Mouse (Mus musculus) CH12.LX (cell line): ENCODE results near the gene Otos. TPM values are rescaled to one million over a fixed set of nuclear protein-coding genes. Genes with fewer than 3 reads are reported as not detected.

Experiments
- DNase-seq: peaks from one replicate; pipeline ENCODE4 v3.0.0-alpha.2; 2013; ENCODE audit errors: extremely low read depth
- H3K27ac ChIP-seq: 2 replicates; pipeline ENCODE4 v1.5.1; 2012; ENCODE audit warnings: low read depth, mild to moderate bottlenecking, control low read depth, moderate library complexity; ENCODE audit not compliant: insufficient read depth
- H3K27me3 ChIP-seq: replicated peaks from 2 replicates; pipeline ENCODE3; 2012; ENCODE audit warnings: inconsistent platforms
- H3K36me3 ChIP-seq, 2 experiments: replicated peaks in 1 of 2; 2 replicates each; pipeline versions ENCODE3 to v1.6.1; 2012; ENCODE audit warnings: inconsistent platforms in 1 of 2, low read length in 1 of 2, mild to moderate bottlenecking in 1 of 2, mixed read lengths in 1 of 2, moderate library complexity in 1 of 2; ENCODE audit not compliant: control insufficient read depth in 1 of 2, insufficient read depth in 1 of 2
- H3K4me1 ChIP-seq, 2 experiments: 2 replicates each; pipeline ENCODE4 v1.6.1; 2012; ENCODE audit warnings: inconsistent platforms in 1 of 2, moderate library complexity in 1 of 2; ENCODE audit not compliant: insufficient read depth in 2 of 2, control insufficient read depth in 1 of 2
- H3K4me2 ChIP-seq: 2 replicates; pipeline ENCODE4 v1.6.1; 2012; ENCODE audit warnings: low read depth, mild to moderate bottlenecking, control low read depth; ENCODE audit not compliant: poor library complexity, insufficient read depth, severe bottlenecking
- H3K4me3 ChIP-seq, 3 experiments: fragments of 150-350 bp in 1 of 3; sonication (generic) in 1 of 3; replicated peaks in 1 of 3; 2 replicates each; pipeline versions ENCODE3 to v1.5.1; 2011 to 2012; ENCODE audit warnings: low read depth in 2 of 3, low read length in 2 of 3, mild to moderate bottlenecking in 2 of 3, moderate library complexity in 2 of 3, control low read depth in 1 of 3, improper control_type of control experiment in 1 of 3, inconsistent platforms in 1 of 3, mixed read lengths in 1 of 3; ENCODE audit not compliant: poor library complexity in 1 of 3
- H3K79me2 ChIP-seq: replicated peaks from 2 replicates; pipeline ENCODE4 v1.6.1; 2012; ENCODE audit warnings: mild to moderate bottlenecking, moderate library complexity; ENCODE audit not compliant: control insufficient read depth, poor library complexity, insufficient read depth, severe bottlenecking; ENCODE audit errors: extremely low read depth
- H3K9ac ChIP-seq: 2 replicates; pipeline ENCODE4 v1.6.1; 2012; ENCODE audit warnings: low read depth, mild to moderate bottlenecking, control low read depth, moderate library complexity; ENCODE audit not compliant: insufficient read depth
- H3K9me3 ChIP-seq: replicated peaks from 2 replicates; pipeline ENCODE3; 2012; ENCODE audit warnings: low read length, inconsistent platforms, mixed read lengths
- BHLHE40 ChIP-seq: IDR thresholded peaks from 2 replicates; pipeline ENCODE4 v1.6.1; 2011; ENCODE audit warnings: mild to moderate bottlenecking, low read depth, low read length, improper control_type of control experiment
- CHD1 ChIP-seq: IDR thresholded peaks from 2 replicates; pipeline ENCODE4 v1.6.1; 2012; ENCODE audit warnings: low read depth, low read length, improper control_type of control experiment, inconsistent platforms
- CHD2 ChIP-seq: IDR thresholded peaks from 2 replicates; pipeline ENCODE4 v1.6.1; 2011; ENCODE audit warnings: low read length, improper control_type of control experiment
- CTCF ChIP-seq, 2 experiments: IDR thresholded peaks in 1 of 2; conservative IDR thresholded peaks in 1 of 2; 2 replicates each; pipeline ENCODE4 v1.5.1; 2011 to 2012; ENCODE audit warnings: low read depth in 2 of 2, low read length in 2 of 2, improper control_type of control experiment in 1 of 2, inconsistent platforms in 1 of 2, mild to moderate bottlenecking in 1 of 2, moderate library complexity in 1 of 2
- E2F4 ChIP-seq: IDR thresholded peaks from 2 replicates; pipeline ENCODE4 v1.6.1; 2011; ENCODE audit warnings: low read depth, low read length, improper control_type of control experiment; ENCODE audit not compliant: insufficient replicate concordance
- ELF1 ChIP-seq: IDR thresholded peaks from 2 replicates; pipeline ENCODE4 v1.6.1; 2014; ENCODE audit warnings: low read depth, mild to moderate bottlenecking, inconsistent platforms, low read length, improper control_type of control experiment
- EP300 ChIP-seq: IDR thresholded peaks from 2 replicates; pipeline ENCODE4 v1.6.1; 2011; ENCODE audit warnings: low read length, improper control_type of control experiment
- ETS1 ChIP-seq: conservative IDR thresholded peaks from 2 replicates; pipeline ENCODE4 v1.6.1; 2012; ENCODE audit warnings: low read depth, mild to moderate bottlenecking, inconsistent platforms, low read length, improper control_type of control experiment, moderate library complexity
- GABPA ChIP-seq: IDR thresholded peaks from 2 replicates; pipeline ENCODE4 v1.6.1; 2012; ENCODE audit warnings: low read depth, low read length, improper control_type of control experiment, inconsistent platforms; ENCODE audit not compliant: insufficient replicate concordance
- HCFC1 ChIP-seq: IDR thresholded peaks from 2 replicates; pipeline ENCODE4 v1.6.1; 2012; ENCODE audit warnings: low read depth, mild to moderate bottlenecking, inconsistent platforms, low read length, improper control_type of control experiment
- IRF4 ChIP-seq: IDR thresholded peaks from 2 replicates; pipeline ENCODE4 v1.6.1; 2014; ENCODE audit warnings: low read depth, mild to moderate bottlenecking, inconsistent platforms, low read length, improper control_type of control experiment
- JUN ChIP-seq: IDR thresholded peaks from 2 replicates; pipeline ENCODE4 v1.6.1; 2011; ENCODE audit warnings: low read depth, mild to moderate bottlenecking, low read length, improper control_type of control experiment, moderate library complexity; ENCODE audit not compliant: insufficient read depth
- JUND ChIP-seq: conservative IDR thresholded peaks from 2 replicates; pipeline ENCODE4 v1.6.1; 2011; ENCODE audit warnings: low read depth, low read length, improper control_type of control experiment
- KAT2A ChIP-seq: IDR thresholded peaks from 2 replicates; pipeline ENCODE4 v1.6.1; 2012; ENCODE audit warnings: low read length, improper control_type of control experiment, inconsistent platforms; ENCODE audit not compliant: insufficient replicate concordance
- MAFK ChIP-seq: IDR thresholded peaks from 2 replicates; pipeline ENCODE4 v1.6.1; 2011; ENCODE audit warnings: low read length, improper control_type of control experiment; ENCODE audit not compliant: insufficient replicate concordance
- MAX ChIP-seq: IDR thresholded peaks from 2 replicates; pipeline ENCODE4 v1.6.1; 2011; ENCODE audit warnings: low read length, improper control_type of control experiment
- MAZ ChIP-seq: IDR thresholded peaks from 2 replicates; pipeline ENCODE4 v1.6.1; 2012; ENCODE audit warnings: low read depth, mild to moderate bottlenecking, inconsistent platforms, low read length, improper control_type of control experiment, moderate library complexity
- MEF2A ChIP-seq: IDR thresholded peaks from 2 replicates; pipeline ENCODE4 v1.6.1; 2014; ENCODE audit warnings: low read depth, mild to moderate bottlenecking, inconsistent platforms, low read length, improper control_type of control experiment, borderline replicate concordance
- MXI1 ChIP-seq: IDR thresholded peaks from 2 replicates; pipeline ENCODE4 v1.6.1; 2011; ENCODE audit warnings: mild to moderate bottlenecking, low read depth, low read length, improper control_type of control experiment
- MYC ChIP-seq: IDR thresholded peaks from 2 replicates; pipeline ENCODE4 v1.6.1; 2011; ENCODE audit warnings: low read depth, mild to moderate bottlenecking, improper control_type of control experiment, low read length
- NELFE ChIP-seq: IDR thresholded peaks from 2 replicates; pipeline ENCODE4 v1.6.1; 2011; ENCODE audit warnings: low read depth, low read length, improper control_type of control experiment
- NRF1 ChIP-seq: IDR thresholded peaks from 2 replicates; pipeline ENCODE4 v1.6.1; 2014; ENCODE audit warnings: low read depth, mild to moderate bottlenecking, inconsistent platforms, low read length, improper control_type of control experiment, moderate library complexity
- PAX5 ChIP-seq: IDR thresholded peaks from 2 replicates; pipeline ENCODE4 v1.6.1; 2012; ENCODE audit warnings: low read length, inconsistent platforms, mixed read lengths
- POLR2A ChIP-seq: IDR thresholded peaks from 2 replicates; pipeline ENCODE4 v1.6.1; 2011; ENCODE audit warnings: low read depth, mild to moderate bottlenecking, improper control_type of control experiment, low read length
- POLR2AphosphoS2 ChIP-seq: IDR thresholded peaks from 2 replicates; pipeline ENCODE4 v1.6.1; 2011; ENCODE audit warnings: low read depth, low read length, improper control_type of control experiment
- RAD21 ChIP-seq: IDR thresholded peaks from 2 replicates; pipeline ENCODE4 v1.6.1; 2011; ENCODE audit warnings: low read depth, mild to moderate bottlenecking, low read length, improper control_type of control experiment, moderate library complexity
- RCOR1 ChIP-seq: conservative IDR thresholded peaks from 2 replicates; pipeline ENCODE4 v1.6.1; 2012; ENCODE audit warnings: low read depth, mild to moderate bottlenecking, inconsistent platforms, low read length, improper control_type of control experiment
- SIN3A ChIP-seq: IDR thresholded peaks from 2 replicates; pipeline ENCODE4 v1.6.1; 2012; ENCODE audit warnings: low read length, improper control_type of control experiment, inconsistent platforms
- SMC3 ChIP-seq: IDR thresholded peaks from 2 replicates; pipeline ENCODE4 v1.6.1; 2011; ENCODE audit warnings: low read depth, low read length, improper control_type of control experiment
- TBP ChIP-seq: conservative IDR thresholded peaks from 2 replicates; pipeline ENCODE4 v1.6.1; 2011; ENCODE audit warnings: low read depth, low read length, improper control_type of control experiment
- TCF12 ChIP-seq: IDR thresholded peaks from 2 replicates; pipeline ENCODE4 v1.6.1; 2014; ENCODE audit warnings: low read depth, mild to moderate bottlenecking, inconsistent platforms, low read length, improper control_type of control experiment
- UBTF ChIP-seq: IDR thresholded peaks from 2 replicates; pipeline ENCODE4 v1.6.1; 2012; ENCODE audit warnings: low read depth, mild to moderate bottlenecking, inconsistent platforms, low read length, improper control_type of control experiment, moderate library complexity
- USF1 ChIP-seq: IDR thresholded peaks from 2 replicates; pipeline ENCODE4 v1.6.1; 2014; ENCODE audit warnings: low read depth, mild to moderate bottlenecking, inconsistent platforms, low read length, improper control_type of control experiment
- USF2 ChIP-seq: conservative IDR thresholded peaks from 2 replicates; pipeline ENCODE4 v1.6.1; 2011; ENCODE audit warnings: low read depth, low read length, improper control_type of control experiment
- ZC3H11A ChIP-seq: IDR thresholded peaks from 2 replicates; pipeline ENCODE4 v1.6.1; 2012; ENCODE audit warnings: low read depth, mild to moderate bottlenecking, inconsistent platforms, low read length, improper control_type of control experiment
- ZKSCAN1 ChIP-seq: IDR thresholded peaks from 2 replicates; pipeline ENCODE4 v1.6.1; 2012; ENCODE audit warnings: low read depth, inconsistent platforms, low read length, improper control_type of control experiment, borderline replicate concordance
- ZMIZ1 ChIP-seq: IDR thresholded peaks from 2 replicates; pipeline ENCODE4 v1.6.1; 2012; ENCODE audit warnings: low read depth, mild to moderate bottlenecking, inconsistent platforms, low read length, improper control_type of control experiment
- ZNF384 ChIP-seq: IDR thresholded peaks from 2 replicates; pipeline ENCODE4 v1.6.1; 2012; ENCODE audit warnings: low read depth, low read length, improper control_type of control experiment, inconsistent platforms
- dilution Hi-C: fragments of 300-500 bp; cut with MboI; formaldehyde crosslinking; loops from 2 replicates; pipeline ENCODE4 v1.14.3; 2020; ENCODE audit warnings: low sequenced_read_pairs; ENCODE audit not compliant: extremely low pct_unique_long_range_greater_than_20kb, extremely low pct_ligation_motif_present
- in situ Hi-C: fragments of 300-500 bp; cut with MboI; formaldehyde crosslinking; loops from 3 replicates; pipeline ENCODE4 v1.14.3; 2019; ENCODE audit warnings: low sequenced_read_pairs, low pct_ligation_motif_present, low pct_unique_long_range_greater_than_20kb, mixed read lengths
- polyA plus RNA-seq: library from polyadenylated mRNA; unstranded; fragments of >175 nt; gene quantifications from 2 replicates; pipeline ENCODE4 v1.2.1, GENCODE M21; 2012; ENCODE audit warnings: low read depth; ENCODE audit not compliant: insufficient read length
- total RNA-seq, 2 experiments: library from RNA; depleted of rRNA; stranded (reverse); fragments of 300-350 nt in 1 of 2; fragments of >200 nt in 1 of 2; gene quantifications; 2 replicates each; pipeline ENCODE4 v1.2.3; 2012 to 2014

The Otos gene
- total and polyA plus RNA-seq, 3 experiments: 0.24 TPM; not detected in 2

GRCm38 (mm10) chr1:92641514-92642272, 6.9 kb downstream of the Otos start, which contains the start of gene Cops9:
TSS of gene Cops9 (minus strand) at chr1:92641985.
- in situ Hi-C loops (no loop called here), dilution Hi-C loops (no loop called here)
- TF ChIP-seq BHLHE40 (no peak), MYC (peak; percentile 19; the same call in 1 of the 2 replicates), ETS1 (no peak), E2F4 (no peak), EP300 (no peak), HCFC1 (peak; percentile 89), POLR2A (peak; percentile 80), NRF1 (no peak), CHD2 (no peak), TCF12 (peak; percentile 87), MXI1 (peak; percentile 86; the same call in 1 of the 2 replicates), USF2 (no peak), GABPA (peak; percentile 82), PAX5 (no peak), NELFE (peak; percentile 82), RCOR1 (no peak), MEF2A (peak; percentile 36; the same call in 1 of the 2 replicates), ZNF384 (no peak), CTCF (conservative IDR thresholded peaks at IDR 0.05 in 1 of 2, IDR thresholded peaks at IDR 0.05 in 1 of 2; ENCODE audit: low read depth in 2 of 2, low read length in 2 of 2) (no peak), ZKSCAN1 (no peak), IRF4 (peak; percentile 56; the same call in 1 of the 2 replicates), ELF1 (peak; percentile 89), JUN (no peak), MAX (peak; percentile 29; the same call in 1 of the 2 replicates), POLR2AphosphoS2 (peak; percentile 78; the same call in 1 of the 2 replicates), ZMIZ1 (peak; percentile 88), CHD1 (0 out of 2 replicates have a peak, but pooled peaks have one; percentile 69), SMC3 (no peak), MAZ (0 out of 2 replicates have a peak, but pooled peaks have one; percentile 51), ZC3H11A (no peak), SIN3A (peak; percentile 89), USF1 (no peak), RAD21 (no peak), JUND (no peak), MAFK (no peak), UBTF (no peak), TBP (peak; percentile 37; the same call in 1 of the 2 replicates), KAT2A (peak; percentile 80; the same call in 1 of the 2 replicates)
- peak; percentile 82 for DNase-seq
- H3K27ac ChIP-seq: no peak within 1 kb of the TSS
- peaks cover 18% of the 10 kb centered on the region for H3K79me2 ChIP-seq
- peak within 1 kb of the TSS; percentile 74 to 92 (median 88) for H3K4me3 ChIP-seq
- H3K9ac ChIP-seq: peak within 1 kb of the TSS; percentile 91
- H3K27me3 ChIP-seq: peaks cover 18% of the 10 kb centered on the region
- H3K36me3 ChIP-seq: peaks cover 28 to 36% of the 10 kb centered on the region in 2 experiments
- no peaks in the 10 kb centered on the region for H3K9me3 ChIP-seq
- H3K4me2 ChIP-seq: peak within 1 kb of the TSS; percentile 85
- peaks cover 8 to 24% of the 10 kb centered on the region in 2 experiments for H3K4me1 ChIP-seq
